Mouse (Mus musculus): Measurements from ENCODE around the gene Spast. TPM values are rescaled to one million over a fixed set of nuclear protein-coding genes. Genes with fewer than 3 reads are reported as not detected.

Spast gene
- 5.0 and 7.5 TPM in 2 replicates for polyA plus RNA-seq (2012; rRNA removed; ENCODE audit: low replicate concordance)

DNA sequence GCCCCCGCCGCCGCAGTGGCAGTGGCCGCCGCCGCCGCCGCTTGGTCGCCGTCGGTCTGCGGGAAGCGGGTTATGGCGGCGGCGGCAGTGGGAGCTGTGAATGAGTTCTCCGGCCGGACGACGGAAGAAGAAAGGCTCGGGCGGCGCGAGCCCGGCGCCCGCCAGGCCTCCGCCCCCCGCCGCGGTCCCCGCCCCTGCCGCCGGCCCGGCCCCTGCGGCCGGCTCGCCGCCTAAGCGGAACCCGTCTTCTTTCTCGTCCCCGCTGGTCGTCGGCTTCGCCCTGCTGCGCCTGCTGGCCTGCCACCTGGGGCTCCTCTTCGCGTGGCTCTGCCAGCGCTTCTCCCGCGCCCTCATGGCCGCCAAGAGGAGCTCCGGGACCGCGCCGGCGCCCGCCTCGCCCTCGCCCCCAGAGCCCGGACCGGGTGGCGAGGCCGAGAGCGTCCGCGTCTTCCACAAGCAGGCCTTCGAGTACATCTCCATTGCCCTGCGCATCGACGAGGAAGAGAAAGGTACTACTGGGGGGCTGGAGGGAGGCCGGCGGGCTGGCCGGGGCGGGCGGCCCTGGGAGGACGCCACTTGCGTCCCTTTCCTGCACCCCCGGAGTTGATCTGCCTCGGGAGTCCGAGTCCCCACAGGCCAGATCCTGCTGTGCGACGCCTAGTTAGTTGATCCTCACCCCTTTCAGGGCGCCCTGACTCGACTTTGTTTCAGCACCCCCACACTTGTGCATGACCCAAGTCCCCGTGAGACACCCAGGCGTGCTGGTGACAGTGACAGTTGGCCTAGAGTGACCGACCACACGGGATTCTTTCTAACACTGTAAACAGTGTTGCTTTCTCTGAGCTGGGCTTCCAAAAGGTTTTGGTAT is at the start of gene Spast:
Gene Spast, plus strand, starts transcription at position 51 of the 868 bp plus-strand sequence.

DNA sequence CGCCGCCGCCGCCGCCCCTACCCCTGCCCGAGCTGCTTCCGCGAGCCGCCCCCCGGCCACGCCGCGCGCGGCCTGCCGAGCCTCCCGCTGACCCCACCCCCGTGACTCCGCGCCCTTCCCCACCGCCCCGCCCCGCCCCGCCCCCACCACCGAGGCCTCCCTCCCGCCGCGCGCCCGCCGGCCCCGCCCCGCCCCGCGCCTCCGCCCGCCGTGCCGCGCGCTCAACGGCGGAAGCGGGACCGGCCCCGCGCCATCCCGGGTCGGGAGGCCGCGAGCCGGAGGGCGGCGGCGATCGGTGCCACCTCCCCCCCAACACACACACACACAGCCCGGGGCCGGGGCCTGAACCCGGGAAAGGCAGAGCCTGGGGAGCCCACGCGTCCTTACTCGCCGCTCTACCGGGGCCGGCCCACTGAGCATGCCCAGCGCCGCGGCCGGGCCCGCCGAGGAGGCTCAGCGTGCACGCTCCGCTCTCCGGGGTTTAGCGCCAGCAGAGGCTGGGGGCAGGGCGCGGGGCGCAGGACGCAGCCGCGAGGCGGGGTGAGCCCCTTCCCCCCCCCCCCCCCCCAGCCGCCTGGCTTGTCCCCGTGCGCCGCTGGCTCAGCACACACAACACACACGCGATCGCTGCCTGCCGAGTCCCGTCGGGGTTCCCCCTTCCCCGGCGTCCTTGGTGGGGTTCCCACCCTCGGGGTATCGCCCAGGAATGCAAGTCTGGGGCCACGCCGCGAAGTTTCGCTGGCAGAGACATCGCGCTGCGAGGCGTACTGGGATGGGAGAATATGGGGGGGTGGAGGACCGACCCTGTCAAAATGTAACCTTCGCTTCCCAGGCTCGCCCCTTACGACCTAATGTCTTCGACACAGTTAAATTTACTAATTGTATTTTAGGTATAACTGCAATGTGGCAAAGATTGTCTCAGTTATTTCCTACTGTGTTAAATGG is 43.5 kb upstream of the Spast start, which contains the start of gene Memo1:
Gene Memo1, minus strand, starts transcription at position 496 of the 945 bp plus-strand sequence.

GRCm38 (mm10) chr17:74323844-74324243 is 14.9 kb upstream of the Spast start, which contains the start of gene Dpy30:
Dpy30 (minus strand) TSS chr17:74323944.

GRCm38 (mm10) chr17:74395383-74396065 is 56.7 kb downstream of the Spast start, which contains the start of gene Slc30a6:
Slc30a6 (plus strand) TSS chr17:74395608.

Other genes with a start within 250 kb of the Spast start
- 57.7 and 65.3 TPM in 2 replicates for gene Memo1, start 43.5 kb upstream of the Spast start, polyA plus RNA-seq (2012; rRNA removed; ENCODE audit: low replicate concordance)
- 24.7 and 35.7 TPM in 2 replicates for gene Dpy30, start 15.0 kb upstream of the Spast start, polyA plus RNA-seq (2012; rRNA removed; ENCODE audit: low replicate concordance)
- 22.6 and 29.4 TPM in 2 replicates for gene Slc30a6, start 56.6 kb downstream of the Spast start, polyA plus RNA-seq (2012; rRNA removed; ENCODE audit: low replicate concordance)
- gene Nlrc4, start 120.2 kb downstream of the Spast start, polyA plus RNA-seq (2012; rRNA removed; ENCODE audit: low replicate concordance), result 0.44 and 0.58 TPM in 2 replicates
- 22.2 and 42.0 TPM in 2 replicates for gene Yipf4, start 150.5 kb downstream of the Spast start, polyA plus RNA-seq (2012; rRNA removed; ENCODE audit: low replicate concordance)
- 78.4 and 115 TPM in 2 replicates for gene Birc6, start 189.3 kb downstream of the Spast start, polyA plus RNA-seq (2012; rRNA removed; ENCODE audit: low replicate concordance)